Mouse (Mus musculus) lung, postnatal 0 days (tissue): ENCODE measurements around the gene Fry. TPM values are rescaled to one million over a fixed set of nuclear protein-coding genes. Genes with fewer than 3 reads are reported as not detected.

Experiments used
- ATAC-seq: fragments of 200-750 bp; cut with Nextera tagmentation; 2 replicates; pipeline ENCODE4 v1.8.0; 2017; ENCODE audit warnings: moderate library complexity
- DNase-seq: peaks from one replicate; pipeline ENCODE4 v3.0.0-alpha.2; 2016; ENCODE audit warnings: low spot score
- H3K27ac ChIP-seq: fragments of 300-500 bp; sonication (generic); 2 replicates; pipeline ENCODE4 v1.5.1; 2014; ENCODE audit warnings: antibody characterized with exemption, mild to moderate bottlenecking, low read length, mixed read lengths
- H3K27me3 ChIP-seq: fragments of 300-500 bp; sonication (generic); replicated peaks from 2 replicates; pipeline ENCODE4 v1.6.1; 2014; ENCODE audit warnings: low read length, mixed read lengths; ENCODE audit not compliant: insufficient read depth
- H3K36me3 ChIP-seq: fragments of 300-500 bp; sonication (generic); 2 replicates; pipeline ENCODE4 v1.6.1; 2014; ENCODE audit warnings: low read length, mixed read lengths; ENCODE audit not compliant: insufficient read depth
- H3K4me1 ChIP-seq: fragments of 300-500 bp; sonication (generic); 2 replicates; pipeline ENCODE4 v1.6.1; 2014; ENCODE audit warnings: antibody characterized with exemption, low read depth, low read length, mixed read lengths; ENCODE audit not compliant: insufficient read depth
- H3K4me2 ChIP-seq: fragments of 300-500 bp; sonication (generic); replicated peaks from 2 replicates; pipeline ENCODE4 v1.6.1; 2014; ENCODE audit warnings: low read depth, mild to moderate bottlenecking, low read length, moderate library complexity, mixed read lengths
- H3K4me3 ChIP-seq: fragments of 300-500 bp; sonication (generic); 2 replicates; pipeline ENCODE4 v1.5.1; 2014; ENCODE audit warnings: low read depth, low read length
- H3K9ac ChIP-seq: fragments of 300-500 bp; sonication (generic); replicated peaks from 2 replicates; pipeline ENCODE4 v1.6.1; 2014; ENCODE audit warnings: low read depth, mild to moderate bottlenecking
- H3K9me3 ChIP-seq: fragments of 300-500 bp; sonication (generic); 2 replicates; pipeline ENCODE4 v1.6.1; 2016; ENCODE audit warnings: low read length, mixed read lengths
- CTCF ChIP-seq: IDR thresholded peaks from 2 replicates; pipeline ENCODE4 v1.5.1; 2016; ENCODE audit warnings: antibody characterized with exemption, mild to moderate bottlenecking
- EP300 ChIP-seq: IDR thresholded peaks from 2 replicates; pipeline ENCODE4 v1.6.1; 2016; ENCODE audit warnings: antibody characterized with exemption, mild to moderate bottlenecking, control low read depth
- WGBS: fragments of 180-500 bp; shearing (Covaris S2); extraction: QIAGEN DNeasy Blood & Tissue Kit; methylation state at CpG from one replicate; pipeline ENCODE4 v1.1.7; 2014; 5-methylcytosine and 5-hydroxymethylcytosine counted together
- polyA plus RNA-seq: library from polyadenylated mRNA; unstranded; fragments of >200 nt; fragmentation: Nextera tagmentation; extraction: Ambion mirVana; gene quantifications from 2 replicates; pipeline ENCODE4 v1.2.1, GENCODE M21; 2015

Gene Fry
- polyA plus RNA-seq, 1 experiment from 2014 or later, result 20.8 TPM

DNA sequence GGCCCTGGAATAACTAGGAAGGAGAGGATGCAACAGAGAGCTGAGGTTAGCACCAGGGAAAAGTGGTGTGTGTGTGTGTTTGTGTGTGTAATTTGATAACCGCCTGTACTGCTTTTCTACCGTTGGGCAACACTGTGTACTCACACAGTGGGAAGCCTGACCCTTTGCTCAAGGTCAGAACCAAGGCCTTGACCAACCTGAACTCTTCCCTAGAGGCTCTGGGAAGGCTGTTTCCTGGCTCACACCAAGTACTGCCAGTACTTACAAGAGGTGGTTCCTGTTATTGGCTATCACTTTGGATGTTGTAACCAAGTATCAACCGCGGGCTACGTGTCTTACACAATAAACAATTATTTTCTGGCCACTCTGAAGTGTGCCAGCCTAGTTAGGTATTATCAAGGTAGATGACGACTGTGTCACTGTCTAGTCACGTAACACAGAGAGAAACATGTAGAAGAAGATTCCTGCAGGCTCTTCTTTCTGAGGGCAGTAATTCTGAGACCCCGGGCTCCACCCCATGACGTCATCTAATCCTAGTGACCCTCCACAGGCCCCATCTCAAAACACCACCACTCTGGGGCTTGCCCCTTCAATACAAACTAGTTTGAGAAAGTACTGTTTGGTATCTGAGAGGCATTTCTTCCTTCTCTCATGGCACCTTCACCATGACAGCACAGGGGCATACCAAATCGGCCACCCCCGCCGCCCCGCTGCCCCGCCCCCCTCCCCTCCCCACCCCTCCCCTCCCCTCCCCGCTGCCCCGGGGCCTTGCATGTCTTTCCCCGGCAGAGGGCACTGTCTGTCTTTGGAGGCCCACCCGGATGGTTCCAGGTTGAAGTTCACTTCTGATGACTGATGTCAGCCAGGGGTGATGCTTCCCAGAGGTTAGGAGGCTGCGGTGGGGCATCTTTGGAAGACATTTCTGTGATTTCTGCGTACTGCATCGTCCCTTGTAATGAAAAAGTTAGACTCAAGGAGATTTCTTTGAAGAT is 114.0 kb downstream of the Fry start:
- DNase-seq (peak; percentile 39), ATAC-seq (peak; percentile 59; the same call in 1 of the 2 replicates)
- TF ChIP-seq EP300, result no peak
- peak; percentile 43 for TF ChIP-seq CTCF
- Histone ChIP-seq H3K4me3 (no peak overlapping the region), H3K4me2 (no peak overlapping the region), H3K36me3 (no peaks in the 10 kb centered on the region), H3K9ac (no peak overlapping the region), H3K9me3 (no peaks in the 10 kb centered on the region), H3K27me3 (no peaks in the 10 kb centered on the region), H3K27ac (no peak overlapping the region), H3K4me1 (no peaks in the 10 kb centered on the region)
- WGBS, result 45% methylated on average over 15 of the region's 21 CpGs

DNA sequence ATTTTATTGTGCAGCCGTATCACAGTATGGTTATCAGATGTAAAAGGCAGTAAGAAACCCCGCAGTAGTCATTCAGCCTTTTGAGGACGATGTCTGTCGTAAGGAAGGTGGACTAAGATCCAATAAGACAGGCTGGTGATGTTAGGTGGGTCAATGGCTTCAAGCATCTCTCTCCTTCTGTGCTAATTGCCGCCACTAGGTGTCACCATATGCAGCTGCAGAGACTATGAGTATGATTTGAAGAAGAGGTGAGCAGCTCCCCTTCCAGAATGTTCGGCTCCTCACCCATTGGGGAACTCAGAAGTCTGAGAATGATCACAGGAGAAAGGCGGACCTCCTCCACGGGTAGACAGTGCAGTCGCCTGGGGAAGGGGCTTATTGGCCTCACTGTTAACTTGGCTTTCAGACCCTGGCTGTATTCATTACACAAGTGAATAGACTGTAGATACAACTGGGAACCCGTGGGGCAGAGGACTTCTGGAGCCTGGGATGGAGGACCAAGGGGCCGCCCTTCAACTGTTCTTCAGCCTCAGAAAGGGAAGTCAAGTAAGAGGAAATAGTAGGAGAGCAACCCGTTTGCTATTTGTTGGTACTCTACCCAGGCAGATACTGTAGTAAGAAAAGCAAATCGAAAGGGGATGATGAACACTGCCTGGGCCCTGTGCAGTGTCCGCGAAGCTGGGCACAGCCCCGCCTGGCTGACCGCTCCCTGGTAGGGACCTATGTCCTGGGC is 114.9 kb downstream of the Fry start:
- 48% methylated on average over 17 of the region's 17 CpGs for WGBS
- no peaks in the 10 kb centered on the region for H3K4me1 ChIP-seq
- DNase-seq, result peak; percentile 79
- no peak overlapping the region for H3K9ac ChIP-seq
- TF ChIP-seq CTCF, result peak; percentile 87
- no peak for TF ChIP-seq EP300
- no peaks in the 10 kb centered on the region for H3K9me3 ChIP-seq
- H3K36me3 ChIP-seq, result no peaks in the 10 kb centered on the region
- ATAC-seq, result peak; percentile 65
- H3K4me3 ChIP-seq, result no peak overlapping the region
- no peaks in the 10 kb centered on the region for H3K27me3 ChIP-seq
- H3K4me2 ChIP-seq, result no peak overlapping the region
- H3K27ac ChIP-seq, result no peak overlapping the region

DNA sequence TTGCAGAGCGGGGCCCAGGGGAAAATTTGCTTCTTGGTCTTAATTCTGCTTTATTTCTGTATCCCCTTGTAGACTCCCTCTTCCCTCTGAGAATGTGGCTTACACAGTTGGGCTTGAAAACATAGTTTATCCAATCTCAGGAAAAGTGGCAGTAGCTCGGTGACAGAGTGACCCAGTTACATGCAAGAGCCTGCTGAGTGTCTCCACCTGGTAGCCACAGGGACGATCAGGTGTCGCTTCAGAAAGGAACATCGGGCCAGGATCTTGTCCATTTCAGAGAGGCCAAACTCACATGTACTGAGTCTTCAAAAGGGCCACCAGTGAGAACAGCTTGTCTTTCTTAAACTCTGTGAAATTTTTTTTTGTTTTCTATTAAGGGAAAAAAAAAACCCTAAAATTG is 117.5 kb downstream of the Fry start:
- no peaks in the 10 kb centered on the region for H3K4me1 ChIP-seq
- no peak overlapping the region for H3K27ac ChIP-seq
- TF ChIP-seq CTCF (no peak), EP300 (no peak)
- no peaks in the 10 kb centered on the region for H3K27me3 ChIP-seq
- no peak overlapping the region for H3K9ac ChIP-seq
- DNase-seq (no peak), ATAC-seq (no peak)
- H3K4me2 ChIP-seq, result no peak overlapping the region
- H3K4me3 ChIP-seq, result no peak overlapping the region
- H3K9me3 ChIP-seq, result no peaks in the 10 kb centered on the region
- no peaks in the 10 kb centered on the region for H3K36me3 ChIP-seq
- 93% methylated on average over 5 of the region's 5 CpGs for WGBS

DNA sequence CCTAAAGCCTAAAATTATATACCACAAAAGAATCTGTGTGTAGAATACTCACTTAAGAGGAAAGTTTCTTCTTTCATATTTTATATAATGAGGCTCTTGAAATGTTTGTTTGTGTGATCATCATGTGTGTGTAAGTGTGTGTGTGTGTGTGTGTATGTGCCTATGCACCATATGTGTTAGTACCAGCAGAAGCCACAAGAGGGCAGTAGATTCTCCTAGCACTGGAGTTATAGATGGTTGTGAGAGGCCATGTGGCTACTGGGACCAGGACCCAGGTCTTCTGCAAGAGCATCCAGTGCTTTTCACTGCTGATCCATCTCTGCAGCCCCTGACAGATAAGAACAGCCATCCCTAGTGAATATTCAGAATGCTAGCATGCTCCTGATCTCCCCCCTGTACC is 118.2 kb downstream of the Fry start:
- H3K4me1 ChIP-seq, result no peaks in the 10 kb centered on the region

DNA sequence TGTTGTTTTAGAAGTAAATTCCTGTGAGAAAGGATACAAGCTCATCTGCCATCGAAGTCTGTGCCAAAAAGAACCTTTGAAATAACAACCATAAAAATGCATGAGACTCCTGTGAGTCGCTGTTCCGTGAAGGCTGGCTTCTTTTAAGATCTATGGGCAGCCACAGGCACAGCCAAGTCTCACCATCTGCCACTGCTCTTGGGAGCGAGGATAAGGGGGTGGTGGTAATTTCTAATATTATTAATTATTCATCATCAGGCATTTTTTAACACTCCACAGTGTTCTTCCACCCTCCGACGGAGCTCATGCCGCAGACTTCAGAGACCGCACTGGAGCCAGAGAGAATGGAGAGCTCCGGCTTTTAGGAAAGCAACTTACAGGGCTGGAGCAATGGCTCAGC is 123.2 kb downstream of the Fry start:
- ATAC-seq (no peak), DNase-seq (no peak)
- no peak for TF ChIP-seq EP300
- TF ChIP-seq CTCF, result no peak
- no peak overlapping the region for H3K4me2 ChIP-seq
- no peaks in the 10 kb centered on the region for H3K27me3 ChIP-seq
- H3K4me1 ChIP-seq, result no peaks in the 10 kb centered on the region
- H3K36me3 ChIP-seq, result no peaks in the 10 kb centered on the region
- H3K4me3 ChIP-seq, result no peak overlapping the region
- H3K27ac ChIP-seq, result no peak overlapping the region
- WGBS, result 90% methylated on average over 9 of the region's 9 CpGs
- H3K9me3 ChIP-seq, result no peaks in the 10 kb centered on the region
- no peak overlapping the region for H3K9ac ChIP-seq

More for the DNA sequence above, 118.2 kb downstream of the Fry start:
- Histone ChIP-seq H3K9me3 (no peaks in the 10 kb centered on the region), H3K4me2 (no peak overlapping the region), H3K4me3 (no peak overlapping the region), H3K27me3 (no peaks in the 10 kb centered on the region), H3K9ac (no peak overlapping the region), H3K27ac (no peak overlapping the region), H3K36me3 (no peaks in the 10 kb centered on the region)
- ATAC-seq (no peak), DNase-seq (no peak)
- TF ChIP-seq EP300, result no peak
- peak; percentile 27; the same call in 1 of the 2 replicates for TF ChIP-seq CTCF

DNA sequence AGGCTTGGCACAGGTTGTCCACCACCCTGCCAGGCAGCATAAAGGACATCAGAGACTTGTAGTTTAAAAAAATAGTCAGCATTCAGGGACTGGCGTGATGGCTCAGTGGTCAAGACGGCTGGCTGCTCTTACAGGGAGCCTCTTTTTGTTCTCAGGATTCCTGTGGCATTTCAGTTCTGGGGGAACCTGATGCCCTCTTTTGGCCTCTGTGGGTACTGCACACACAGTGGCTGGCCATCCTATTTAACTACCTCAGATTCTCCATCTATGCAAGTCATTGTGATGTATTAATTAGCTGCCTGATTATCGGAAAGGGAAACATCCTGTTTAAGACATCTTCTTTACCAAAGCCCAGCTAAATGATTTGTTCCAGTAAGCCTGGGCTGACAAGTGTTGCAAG is 128.3 kb downstream of the Fry start:
- Histone ChIP-seq H3K27ac (no peak overlapping the region), H3K36me3 (no peaks in the 10 kb centered on the region), H3K4me1 (no peaks in the 10 kb centered on the region), H3K4me2 (no peak overlapping the region), H3K27me3 (no peaks in the 10 kb centered on the region), H3K4me3 (no peak overlapping the region), H3K9me3 (no peaks in the 10 kb centered on the region), H3K9ac (no peak overlapping the region)
- TF ChIP-seq CTCF (peak; percentile 54), EP300 (no peak)
- 88% methylated on average over 3 of the region's 3 CpGs for WGBS
- ATAC-seq (no peak), DNase-seq (no peak)
